Mouse (Mus musculus) heart, embryonic 11.5 days (tissue): ENCODE measurements around the gene A3galt2. TPM values are rescaled to one million over a fixed set of nuclear protein-coding genes. Genes with fewer than 3 reads are reported as not detected.

ENCODE experiments used
- ATAC-seq: fragments of 200-750 bp; cut with Nextera tagmentation; replicated peaks from 2 replicates; pipeline ENCODE4 v1.8.0; 2017; ENCODE audit warnings: moderate library complexity; ENCODE audit not compliant: insufficient number of reproducible peaks, low FRiP score, low TSS enrichment
- H3K27ac ChIP-seq: fragments of 300-500 bp; sonication (generic); 2 replicates; pipeline ENCODE4 v1.5.1; 2014; ENCODE audit warnings: mild to moderate bottlenecking, low read depth, low read length
- H3K27me3 ChIP-seq: fragments of 300-500 bp; sonication (generic); 2 replicates; pipeline ENCODE4 v1.6.1; 2014; ENCODE audit warnings: mild to moderate bottlenecking, low read length, mixed read lengths; ENCODE audit not compliant: control insufficient read depth, insufficient read depth
- H3K36me3 ChIP-seq: fragments of 300-500 bp; sonication (generic); 2 replicates; pipeline ENCODE4 v1.6.1; 2014; ENCODE audit warnings: mild to moderate bottlenecking, low read length, moderate library complexity, mixed read lengths; ENCODE audit not compliant: control insufficient read depth, insufficient read depth
- H3K4me1 ChIP-seq: fragments of 300-500 bp; sonication (generic); 2 replicates; pipeline ENCODE4 v1.6.1; 2014; ENCODE audit warnings: low read length; ENCODE audit not compliant: control insufficient read depth, insufficient read depth
- H3K4me2 ChIP-seq: fragments of 300-500 bp; sonication (generic); 2 replicates; pipeline ENCODE4 v1.6.1; 2014; ENCODE audit warnings: mild to moderate bottlenecking, moderate library complexity
- H3K4me3 ChIP-seq: fragments of 300-500 bp; sonication (generic); 2 replicates; pipeline ENCODE4 v1.5.1; 2014; ENCODE audit warnings: low read depth, low read length
- H3K9ac ChIP-seq: fragments of 300-500 bp; sonication (generic); 2 replicates; pipeline ENCODE4 v1.6.1; 2014; ENCODE audit warnings: mild to moderate bottlenecking, low read depth, low read length, moderate library complexity
- H3K9me3 ChIP-seq: fragments of 300-500 bp; sonication (generic); replicated peaks from 2 replicates; pipeline ENCODE4 v1.6.1; 2016; ENCODE audit warnings: low read length; ENCODE audit not compliant: control insufficient read depth
- WGBS: fragments of 180-500 bp; shearing (Covaris S2); extraction: QIAGEN DNeasy Blood & Tissue Kit; methylation state at CpG from one replicate; pipeline ENCODE4 v1.1.7; 2014; ENCODE audit not compliant: insufficient replicate concordance; 5-methylcytosine and 5-hydroxymethylcytosine counted together
- polyA plus RNA-seq: library from polyadenylated mRNA; unstranded; fragments of >200 nt; fragmentation: Nextera tagmentation; extraction: Ambion mirVana; gene quantifications from 2 replicates; pipeline ENCODE4 v1.2.1, GENCODE M21; 2014

Gene A3galt2
- polyA plus RNA-seq, 1 experiment from 2014 or later = 0.11 TPM

GRCm38 (mm10) chr4:128804426-128805149 lies 49.4 kb downstream of the A3galt2 start:
- WGBS = under 1% methylated on average over 6 of the region's 6 CpGs
- no peak for ATAC-seq

GRCm38 (mm10) chr4:128805150-128806042 lies 50.2 kb downstream of the A3galt2 start:
- H3K4me1 ChIP-seq = peaks cover 36% of the 10 kb centered on the region
- H3K27me3 ChIP-seq = no peaks in the 10 kb centered on the region
- ATAC-seq = no peak
- peak overlapping the region; percentile 81 for H3K4me3 ChIP-seq
- H3K27ac ChIP-seq = peak overlapping the region; percentile 96
- WGBS = under 1% methylated on average over 47 of the region's 74 CpGs
- no peaks in the 10 kb centered on the region for H3K36me3 ChIP-seq
- peak overlapping the region; percentile 95 for H3K9ac ChIP-seq
- no peaks in the 10 kb centered on the region for H3K9me3 ChIP-seq
- H3K4me2 ChIP-seq = peak overlapping the region; percentile 92

More at GRCm38 (mm10) chr4:128804426-128805149, 49.4 kb downstream of the A3galt2 start:
- Histone ChIP-seq H3K36me3 (no peaks in the 10 kb centered on the region), H3K4me3 (peak overlapping the region; percentile 81), H3K9ac (peak overlapping the region; percentile 95), H3K4me2 (peak overlapping the region; percentile 92), H3K4me1 (peaks cover 36% of the 10 kb centered on the region), H3K27ac (peak overlapping the region; percentile 96), H3K9me3 (no peaks in the 10 kb centered on the region), H3K27me3 (no peaks in the 10 kb centered on the region)

- H3K27me3 ChIP-seq = no peaks in the 10 kb centered on the region
- peaks cover 36% of the 10 kb centered on the region for H3K4me1 ChIP-seq
- peak; percentile 47 for ATAC-seq
- H3K27ac ChIP-seq = peak within 1 kb of the TSS; percentile 96
- H3K9me3 ChIP-seq = no peaks in the 10 kb centered on the region
- under 1% methylated on average over 85 of the region's 111 CpGs for WGBS
- peak within 1 kb of the TSS; percentile 81 for H3K4me3 ChIP-seq
- no peaks in the 10 kb centered on the region for H3K36me3 ChIP-seq
- peak within 1 kb of the TSS; percentile 95 for H3K9ac ChIP-seq
- peak within 1 kb of the TSS; percentile 92 for H3K4me2 ChIP-seq
Measured at GRCm38 (mm10) chr4:128806043-128806826, 51.1 kb downstream of the A3galt2 start, which contains the start of gene Zfp362. Zfp362 (minus strand) TSS chr4:128806045.

- ATAC-seq = peak; percentile 51
- Histone ChIP-seq H3K27me3 (no peaks in the 10 kb centered on the region), H3K36me3 (no peaks in the 10 kb centered on the region), H3K9me3 (no peaks in the 10 kb centered on the region), H3K9ac (peak overlapping the region; percentile 95), H3K4me1 (peaks cover 32% of the 10 kb centered on the region), H3K4me3 (peak overlapping the region; percentile 81), H3K4me2 (peak overlapping the region; percentile 92), H3K27ac (peak overlapping the region; percentile 96)
- under 1% methylated on average over 15 of the region's 15 CpGs for WGBS
Measured at GRCm38 (mm10) chr4:128806827-128807179, 51.6 kb downstream of the A3galt2 start.

GRCm38 (mm10) chr4:128811382-128812056 lies 56.4 kb downstream of the A3galt2 start:
- no peaks in the 10 kb centered on the region for H3K27me3 ChIP-seq
- H3K4me1 ChIP-seq = peaks cover 4% of the 10 kb centered on the region; the same call in 1 of the 2 replicates
- ATAC-seq = peak; percentile 87
- WGBS = 16% methylated on average over 16 of the region's 16 CpGs
- peak overlapping the region; percentile 47; the same call in 1 of the 2 replicates for H3K27ac ChIP-seq
- peak overlapping the region; percentile 74 for H3K9ac ChIP-seq
- peak overlapping the region; percentile 60 for H3K4me3 ChIP-seq
- H3K4me2 ChIP-seq = peak overlapping the region; percentile 70
- no peaks in the 10 kb centered on the region for H3K9me3 ChIP-seq
- no peaks in the 10 kb centered on the region for H3K36me3 ChIP-seq

GRCm38 (mm10) chr4:128817011-128817410 lies 61.8 kb downstream of the A3galt2 start:
- no peak overlapping the region for H3K9ac ChIP-seq
- 26% methylated on average over 7 of the region's 7 CpGs for WGBS
- no peaks in the 10 kb centered on the region for H3K27me3 ChIP-seq
- H3K4me3 ChIP-seq = no peak overlapping the region
- no peaks in the 10 kb centered on the region for H3K9me3 ChIP-seq
- H3K27ac ChIP-seq = no peak overlapping the region
- no peak overlapping the region for H3K4me2 ChIP-seq
- H3K36me3 ChIP-seq = no peaks in the 10 kb centered on the region
- peaks cover under 1% of the 10 kb centered on the region; the same call in 1 of the 2 replicates for H3K4me1 ChIP-seq
- no peak for ATAC-seq
